Mouse (Mus musculus) layer of hippocampus, adult 9-10 months (tissue): ENCODE data around the gene Prdx2.

Experiments used
- DNase-seq: peaks from one replicate; pipeline ENCODE4 v3.0.0; 2022; ENCODE audit warnings: low spot score

Prdx2 gene

GRCm38 (mm10) chr8:84969241-84970134, at the start of gene Prdx2, which contains the start of the genes Gm49661 and Rnaseh2a:
Prdx2 (plus strand) TSS chr8:84969587.
Gm49661 (minus strand) TSS chr8:84969433.
Rnaseh2a (minus strand) TSS chr8:84969767.
- no peak for DNase-seq

GRCm38 (mm10) chr8:84921596-84921995, 47.8 kb upstream of the Prdx2 start:
- no peak for DNase-seq

- DNase-seq: no peak
These were observed 43.8 kb upstream of the Prdx2 start for GRCm38 (mm10) chr8:84925557-84925956.

GRCm38 (mm10) chr8:84927513-84927912, 41.9 kb upstream of the Prdx2 start:
- no peak for DNase-seq

- no peak for DNase-seq
These were observed 40.7 kb upstream of the Prdx2 start for GRCm38 (mm10) chr8:84928456-84929306.

GRCm38 (mm10) chr8:84930582-84930981, 38.8 kb upstream of the Prdx2 start:
- no peak for DNase-seq

- DNase-seq: no peak
These were observed 35.4 kb upstream of the Prdx2 start for GRCm38 (mm10) chr8:84933767-84934559.

- DNase-seq: no peak
These were observed 34.5 kb upstream of the Prdx2 start for GRCm38 (mm10) chr8:84934860-84935259.

GRCm38 (mm10) chr8:84935489-84935888, 33.9 kb upstream of the Prdx2 start:
- no peak for DNase-seq

GRCm38 (mm10) chr8:84936041-84936961, 33.1 kb upstream of the Prdx2 start:
- no peak for DNase-seq

- no peak for DNase-seq
These were observed 32.3 kb upstream of the Prdx2 start, which contains the start of gene Mast1 for GRCm38 (mm10) chr8:84936962-84937546. Mast1 (minus strand) TSS chr8:84937359.

GRCm38 (mm10) chr8:84937620-84938485, 31.5 kb upstream of the Prdx2 start:
- DNase-seq: no peak

GRCm38 (mm10) chr8:84943699-84944098, 25.7 kb upstream of the Prdx2 start:
- no peak for DNase-seq

- DNase-seq: no peak
These were observed 24.8 kb upstream of the Prdx2 start for GRCm38 (mm10) chr8:84944478-84945160.

GRCm38 (mm10) chr8:84945235-84945632, 24.2 kb upstream of the Prdx2 start:
- DNase-seq: no peak

GRCm38 (mm10) chr8:84945633-84946527, 23.5 kb upstream of the Prdx2 start:
- no peak for DNase-seq

GRCm38 (mm10) chr8:84946528-84947240, 22.7 kb upstream of the Prdx2 start, which contains the start of gene Rtbdn:
Rtbdn (plus strand) TSS chr8:84946991.
- no peak for DNase-seq
